Mouse (Mus musculus) liver, postnatal 0 days (tissue): Measurements from ENCODE around the gene Aldh1l1.

Experiments
- CTCF ChIP-seq: sonication (generic); IDR thresholded peaks from 2 replicates; pipeline ENCODE4 v1.5.1; 2016; ENCODE audit warnings: antibody characterized with exemption, low read depth
- EP300 ChIP-seq: IDR thresholded peaks from 2 replicates; pipeline ENCODE4 v1.6.1; 2016; ENCODE audit warnings: antibody characterized with exemption, low read depth, mild to moderate bottlenecking

DNA sequence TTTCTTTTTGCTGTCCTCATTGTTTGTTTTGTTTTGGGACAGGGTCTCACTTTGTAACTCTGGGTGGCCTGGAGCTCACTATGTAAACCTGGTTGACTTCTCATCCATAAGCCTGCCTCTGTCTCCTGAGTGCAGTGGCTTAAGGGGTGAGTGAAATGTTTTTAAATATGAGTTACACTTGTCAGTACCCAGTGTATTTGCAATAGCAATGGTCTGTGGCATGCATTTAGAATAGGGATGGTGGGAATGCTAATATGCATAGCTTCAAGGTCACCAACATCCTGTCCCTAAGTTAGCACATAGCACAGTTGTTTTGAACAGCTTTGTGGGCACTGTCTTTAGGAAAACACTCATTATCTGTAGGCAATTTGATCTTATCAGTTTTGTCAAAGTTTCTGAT lies 21.2 kb downstream of the Aldh1l1 start:
- TF ChIP-seq CTCF (no peak), EP300 (no peak)
